Mouse (Mus musculus): ENCODE measurements at regions not wholly inside any gene's neighbourhood (a gene's known extent, or its start where the extent isn't known, plus 50 kb on each side); places are given as distances from the start of the nearest gene placed in this dataset.

- no peak for DNase-seq (ENCODE audit: extremely low read depth, low read depth, low spot score)
- no peaks in the 10 kb centered on the region for H3K79me2 ChIP-seq (ENCODE audit: control insufficient read depth, insufficient read depth, low read length)
- H3K36me3 ChIP-seq (ENCODE audit: control insufficient read depth, insufficient read depth, low read length), result no peaks in the 10 kb centered on the region
- TF ChIP-seq POLR2A (IDR thresholded peaks at IDR 0.05; ENCODE audit: extremely low read depth, insufficient read depth, low read length) (no peak), CTCF (IDR thresholded peaks at IDR 0.05; ENCODE audit: low read depth, low read length) (no peak)
- H3K27me3 ChIP-seq (ENCODE audit: control insufficient read depth, insufficient read depth, low read length), result no peaks in the 10 kb centered on the region
- 93% methylated on average over 10 of the region's 10 CpGs for WGBS
- no peaks in the 10 kb centered on the region; the same call in 1 of the 2 replicates for H3K4me1 ChIP-seq (ENCODE audit: control insufficient read depth, insufficient read depth, low read length)
- no peak overlapping the region for H3K9ac ChIP-seq (ENCODE audit: low read depth, low read length)
- no peak overlapping the region for H3K27ac ChIP-seq (replicated peaks; ENCODE audit: insufficient read depth, low read depth, low read length)
- H3K4me3 ChIP-seq (ENCODE audit: insufficient read depth, low read depth, low read length), result no peak overlapping the region
Measured at GRCm38 (mm10) chr14:61697704-61698103, 90.4 kb downstream of the Kcnrg start.

DNA sequence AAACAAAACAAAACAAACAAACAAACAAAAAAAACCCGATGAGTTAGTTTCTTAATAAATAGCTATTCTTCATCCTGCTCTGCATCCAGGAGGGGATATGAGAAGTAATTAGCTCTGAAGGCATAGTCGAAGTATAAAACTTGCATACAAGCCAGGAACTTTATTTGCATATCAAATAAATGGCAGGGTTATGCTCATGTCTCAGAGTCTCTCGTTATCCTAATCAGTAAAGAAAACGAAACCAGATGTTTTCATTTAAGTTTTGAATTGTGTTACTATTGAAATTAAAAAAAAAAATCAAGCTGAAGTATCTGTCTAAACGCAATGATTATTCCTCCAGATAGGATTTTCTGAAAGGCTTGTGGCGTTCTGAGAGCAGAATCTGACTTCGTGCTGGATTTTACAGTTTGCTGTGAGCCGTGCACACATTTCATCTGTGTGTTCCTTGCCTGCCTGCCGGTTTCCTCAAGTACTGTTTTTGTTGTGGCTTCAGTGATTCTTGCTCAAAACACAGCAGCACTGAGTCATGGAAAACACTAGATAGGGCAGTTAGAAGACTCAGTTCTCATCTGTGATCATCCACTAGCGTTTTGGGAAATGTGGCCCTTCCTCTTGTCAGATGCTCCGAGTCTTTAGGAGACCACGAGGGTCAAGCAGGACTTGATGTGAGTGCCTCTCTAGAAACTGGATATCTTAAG, 91.2 kb downstream of the Kcnrg start:
- no peaks in the 10 kb centered on the region for H3K27me3 ChIP-seq (ENCODE audit: control insufficient read depth, insufficient read depth, low read length)
- H3K9ac ChIP-seq (ENCODE audit: low read depth, low read length), result no peak overlapping the region
- no peaks in the 10 kb centered on the region for H3K79me2 ChIP-seq (ENCODE audit: control insufficient read depth, insufficient read depth, low read length)
- H3K27ac ChIP-seq (replicated peaks; ENCODE audit: insufficient read depth, low read depth, low read length), result no peak overlapping the region
- TF ChIP-seq CTCF (IDR thresholded peaks at IDR 0.05; ENCODE audit: low read depth, low read length) (no peak), POLR2A (IDR thresholded peaks at IDR 0.05; ENCODE audit: extremely low read depth, insufficient read depth, low read length) (no peak)
- H3K36me3 ChIP-seq (ENCODE audit: control insufficient read depth, insufficient read depth, low read length), result no peaks in the 10 kb centered on the region
- H3K4me3 ChIP-seq (ENCODE audit: insufficient read depth, low read depth, low read length), result no peak overlapping the region
- WGBS, result 66% methylated on average over 12 of the region's 12 CpGs
- H3K4me1 ChIP-seq (ENCODE audit: control insufficient read depth, insufficient read depth, low read length), result no peaks in the 10 kb centered on the region; the same call in 1 of the 2 replicates
- no peak for DNase-seq (ENCODE audit: extremely low read depth, low read depth, low spot score)

GRCm38 (mm10) chr14:61699638-61700037, 92.4 kb downstream of the Kcnrg start:
- no peak overlapping the region for H3K4me3 ChIP-seq (ENCODE audit: insufficient read depth, low read depth, low read length)
- H3K27me3 ChIP-seq (ENCODE audit: control insufficient read depth, insufficient read depth, low read length), result no peaks in the 10 kb centered on the region
- no peak overlapping the region for H3K9ac ChIP-seq (ENCODE audit: low read depth, low read length)
- H3K79me2 ChIP-seq (ENCODE audit: control insufficient read depth, insufficient read depth, low read length), result no peaks in the 10 kb centered on the region
- no peak overlapping the region for H3K27ac ChIP-seq (replicated peaks; ENCODE audit: insufficient read depth, low read depth, low read length)
- 91% methylated on average over 7 of the region's 7 CpGs for WGBS
- TF ChIP-seq POLR2A (IDR thresholded peaks at IDR 0.05; ENCODE audit: extremely low read depth, insufficient read depth, low read length), result no peak
- no peaks in the 10 kb centered on the region for H3K36me3 ChIP-seq (ENCODE audit: control insufficient read depth, insufficient read depth, low read length)
- no peaks in the 10 kb centered on the region; the same call in 1 of the 2 replicates for H3K4me1 ChIP-seq (ENCODE audit: control insufficient read depth, insufficient read depth, low read length)
- DNase-seq (ENCODE audit: extremely low read depth, low read depth, low spot score), result no peak

DNA sequence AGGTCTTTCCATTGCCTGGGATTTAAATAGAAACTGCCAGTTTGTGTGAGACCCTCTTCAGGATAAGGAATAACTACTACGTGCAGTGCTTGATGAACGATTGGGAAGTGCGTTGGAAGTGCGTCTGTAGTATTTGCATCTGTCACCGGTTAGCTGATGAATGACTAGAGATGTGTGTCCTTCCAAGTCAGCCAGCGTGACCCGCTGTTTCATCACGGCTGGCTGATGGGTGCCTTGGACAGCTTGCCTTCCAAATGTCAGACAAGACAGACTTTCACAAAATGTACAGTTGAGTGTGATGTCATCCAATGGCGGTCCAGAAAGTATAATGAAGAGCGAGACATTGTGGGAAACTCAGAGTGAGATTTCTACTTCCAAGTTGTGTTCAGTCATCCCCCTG, 93.9 kb downstream of the Kcnrg start:
- no peak overlapping the region for H3K4me3 ChIP-seq (ENCODE audit: insufficient read depth, low read depth, low read length)
- no peaks in the 10 kb centered on the region for H3K27me3 ChIP-seq (ENCODE audit: control insufficient read depth, insufficient read depth, low read length)
- WGBS, result 82% methylated on average over 10 of the region's 10 CpGs

GRCm38 (mm10) chr14:61703916-61704315, 96.7 kb downstream of the Kcnrg start:
- WGBS, result 100% methylated on average over 3 of the region's 3 CpGs

More for the DNA sequence above, 93.9 kb downstream of the Kcnrg start:
- H3K27ac ChIP-seq (replicated peaks; ENCODE audit: insufficient read depth, low read depth, low read length), result no peak overlapping the region
- TF ChIP-seq POLR2A (IDR thresholded peaks at IDR 0.05; ENCODE audit: extremely low read depth, insufficient read depth, low read length), result no peak
- TF ChIP-seq CTCF (IDR thresholded peaks at IDR 0.05; ENCODE audit: low read depth, low read length), result no peak
- DNase-seq (ENCODE audit: extremely low read depth, low read depth, low spot score), result no peak
- H3K36me3 ChIP-seq (ENCODE audit: control insufficient read depth, insufficient read depth, low read length), result no peaks in the 10 kb centered on the region
- H3K4me1 ChIP-seq (ENCODE audit: control insufficient read depth, insufficient read depth, low read length), result no peaks in the 10 kb centered on the region
- H3K79me2 ChIP-seq (ENCODE audit: control insufficient read depth, insufficient read depth, low read length), result no peaks in the 10 kb centered on the region
- no peak overlapping the region for H3K9ac ChIP-seq (ENCODE audit: low read depth, low read length)

DNA sequence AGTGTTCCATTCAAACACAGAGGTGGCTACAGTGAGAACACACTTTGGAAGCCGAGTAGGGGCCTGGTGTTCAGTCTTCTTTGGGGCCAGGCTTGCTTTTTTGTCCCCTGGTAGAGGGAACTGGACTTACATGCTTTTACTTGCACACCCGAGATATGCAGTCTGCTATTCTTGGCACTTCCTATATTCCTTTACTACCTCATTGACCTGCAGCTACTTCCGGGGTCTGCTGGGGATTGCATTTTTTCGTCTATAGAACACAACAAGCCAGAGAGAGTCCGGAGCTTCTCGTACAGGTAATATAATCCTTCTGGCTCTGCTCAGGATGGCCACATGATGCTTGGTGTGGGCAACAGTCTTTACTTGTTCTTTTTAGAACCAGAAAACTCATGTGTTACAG, 99.7 kb downstream of the Kcnrg start:
- DNase-seq (ENCODE audit: extremely low read depth, low read depth, low spot score), result no peak
- Histone ChIP-seq H3K79me2 (ENCODE audit: control insufficient read depth, insufficient read depth, low read length) (no peaks in the 10 kb centered on the region), H3K27me3 (ENCODE audit: control insufficient read depth, insufficient read depth, low read length) (no peaks in the 10 kb centered on the region), H3K4me1 (ENCODE audit: control insufficient read depth, insufficient read depth, low read length) (no peaks in the 10 kb centered on the region), H3K27ac (replicated peaks; ENCODE audit: insufficient read depth, low read depth, low read length) (no peak overlapping the region), H3K36me3 (ENCODE audit: control insufficient read depth, insufficient read depth, low read length) (no peaks in the 10 kb centered on the region), H3K9ac (ENCODE audit: low read depth, low read length) (no peak overlapping the region), H3K4me3 (ENCODE audit: insufficient read depth, low read depth, low read length) (no peak overlapping the region)
- 81% methylated on average over 6 of the region's 6 CpGs for WGBS
- no peak for TF ChIP-seq POLR2A (IDR thresholded peaks at IDR 0.05; ENCODE audit: extremely low read depth, insufficient read depth, low read length)
- no peak for TF ChIP-seq CTCF (IDR thresholded peaks at IDR 0.05; ENCODE audit: low read depth, low read length)

More at GRCm38 (mm10) chr14:61703916-61704315, 96.7 kb downstream of the Kcnrg start:
- no peak overlapping the region for H3K27ac ChIP-seq (replicated peaks; ENCODE audit: insufficient read depth, low read depth, low read length)
- no peaks in the 10 kb centered on the region for H3K36me3 ChIP-seq (ENCODE audit: control insufficient read depth, insufficient read depth, low read length)
- no peaks in the 10 kb centered on the region for H3K79me2 ChIP-seq (ENCODE audit: control insufficient read depth, insufficient read depth, low read length)
- no peaks in the 10 kb centered on the region for H3K4me1 ChIP-seq (ENCODE audit: control insufficient read depth, insufficient read depth, low read length)
- no peaks in the 10 kb centered on the region for H3K27me3 ChIP-seq (ENCODE audit: control insufficient read depth, insufficient read depth, low read length)
- H3K9ac ChIP-seq (ENCODE audit: low read depth, low read length), result no peak overlapping the region
- no peak overlapping the region for H3K4me3 ChIP-seq (ENCODE audit: insufficient read depth, low read depth, low read length)
- TF ChIP-seq POLR2A (IDR thresholded peaks at IDR 0.05; ENCODE audit: extremely low read depth, insufficient read depth, low read length) (no peak), CTCF (IDR thresholded peaks at IDR 0.05; ENCODE audit: low read depth, low read length) (no peak)
- DNase-seq (ENCODE audit: extremely low read depth, low read depth, low spot score), result no peak

Data from liver, adult 2 months (tissue).